Mouse (Mus musculus) cerebellum, postnatal 14 days (tissue): ENCODE measurements around the gene Blvrb.

Experiments used
- DNase-seq, 2 experiments: peaks; one replicate each; pipeline ENCODE4 v3.0.0; 2021; ENCODE audit warnings: mixed read lengths in 2 of 2

The Blvrb gene

GRCm38 (mm10) chr7:27449256-27449862, 1.6 kb downstream of the Blvrb start:
- peak; percentile 87 to 94 for DNase-seq

DNA sequence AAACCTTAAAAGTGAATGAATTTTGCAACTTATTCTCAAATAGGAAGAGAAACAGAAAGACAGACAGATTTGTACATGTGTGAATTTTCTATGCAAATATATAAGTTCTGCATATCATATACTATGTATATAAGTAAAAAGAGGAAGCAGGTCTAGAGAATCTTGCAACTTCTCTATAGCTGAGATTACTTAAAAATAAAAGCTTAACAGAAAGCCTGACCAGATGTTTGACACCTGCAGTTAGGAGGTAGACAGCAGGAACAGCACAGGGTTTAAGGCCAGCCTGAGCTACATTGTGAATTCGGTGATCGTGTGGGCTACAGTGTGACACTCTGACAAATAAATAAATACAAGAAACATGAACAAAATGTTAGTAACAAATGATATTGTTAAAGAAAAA, 3.6 kb downstream of the Blvrb start:
- no peak for DNase-seq

GRCm38 (mm10) chr7:27452206-27452770, 4.5 kb downstream of the Blvrb start:
- no peak for DNase-seq

GRCm38 (mm10) chr7:27454461-27455121, 6.8 kb downstream of the Blvrb start:
- no peak for DNase-seq

DNA sequence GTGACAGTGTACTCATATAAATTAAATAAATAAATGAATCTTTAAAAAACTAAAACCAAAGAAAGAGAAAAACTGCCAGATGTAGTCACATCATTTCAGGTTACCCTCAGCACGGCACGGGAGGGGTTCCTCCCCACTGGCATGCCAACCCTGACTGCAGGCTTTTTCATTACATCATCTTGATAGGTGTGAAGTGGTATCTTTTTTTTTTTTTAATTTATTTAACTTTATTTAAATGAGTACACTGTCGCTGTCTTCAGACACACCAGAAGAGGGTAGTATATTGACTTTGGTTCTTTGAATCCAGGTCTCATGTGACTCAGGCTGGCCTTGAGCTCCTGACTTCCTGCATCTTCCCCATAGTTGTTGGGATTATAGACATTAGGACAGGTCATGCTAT, 7.5 kb downstream of the Blvrb start:
- DNase-seq: no peak

- no peak for DNase-seq
Observed at GRCm38 (mm10) chr7:27458614-27459013, 10.8 kb downstream of the Blvrb start.

DNA sequence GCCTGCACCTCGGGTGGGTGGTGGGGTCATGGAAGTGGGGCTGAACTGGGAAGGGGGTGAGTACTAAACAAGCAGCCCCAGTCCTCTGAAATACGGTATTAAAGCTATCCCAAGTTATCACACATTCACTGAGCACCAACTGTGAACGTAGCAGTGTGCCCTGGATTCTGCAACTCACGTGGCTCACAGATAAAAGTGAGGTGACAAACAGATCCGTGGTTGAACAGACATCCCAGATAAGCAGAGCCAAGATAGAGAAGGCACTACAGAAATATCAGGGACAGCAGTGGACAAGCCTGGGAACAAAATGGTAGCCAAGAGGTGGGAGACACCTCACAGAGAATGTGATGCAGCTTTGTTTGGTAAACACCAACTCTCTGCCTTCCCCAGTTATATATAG, 11.9 kb downstream of the Blvrb start:
- no peak for DNase-seq

- DNase-seq: no peak
Observed at GRCm38 (mm10) chr7:27460477-27460876, 12.7 kb downstream of the Blvrb start.

DNA sequence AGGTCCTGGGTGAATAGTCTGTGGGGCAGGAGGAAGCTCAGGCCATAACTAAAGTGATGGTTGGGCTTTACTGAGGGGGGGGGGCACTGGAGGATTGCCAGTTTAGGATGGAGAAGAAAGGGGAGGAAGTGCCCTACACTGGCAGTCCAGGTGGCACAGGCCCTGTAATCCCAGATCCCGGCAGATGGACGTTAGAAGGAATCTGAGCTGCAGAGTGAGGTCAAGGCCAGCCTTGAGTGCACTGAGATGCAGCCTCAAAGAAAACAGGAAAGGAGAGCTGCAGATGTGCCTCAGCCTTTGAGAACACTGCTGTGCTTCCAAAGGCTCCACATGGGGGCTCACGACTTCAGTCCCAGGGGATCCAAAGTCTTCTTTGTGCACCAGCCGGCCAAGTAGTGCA, 19.9 kb downstream of the Blvrb start:
- DNase-seq: peak; percentile 39 to 66

DNA sequence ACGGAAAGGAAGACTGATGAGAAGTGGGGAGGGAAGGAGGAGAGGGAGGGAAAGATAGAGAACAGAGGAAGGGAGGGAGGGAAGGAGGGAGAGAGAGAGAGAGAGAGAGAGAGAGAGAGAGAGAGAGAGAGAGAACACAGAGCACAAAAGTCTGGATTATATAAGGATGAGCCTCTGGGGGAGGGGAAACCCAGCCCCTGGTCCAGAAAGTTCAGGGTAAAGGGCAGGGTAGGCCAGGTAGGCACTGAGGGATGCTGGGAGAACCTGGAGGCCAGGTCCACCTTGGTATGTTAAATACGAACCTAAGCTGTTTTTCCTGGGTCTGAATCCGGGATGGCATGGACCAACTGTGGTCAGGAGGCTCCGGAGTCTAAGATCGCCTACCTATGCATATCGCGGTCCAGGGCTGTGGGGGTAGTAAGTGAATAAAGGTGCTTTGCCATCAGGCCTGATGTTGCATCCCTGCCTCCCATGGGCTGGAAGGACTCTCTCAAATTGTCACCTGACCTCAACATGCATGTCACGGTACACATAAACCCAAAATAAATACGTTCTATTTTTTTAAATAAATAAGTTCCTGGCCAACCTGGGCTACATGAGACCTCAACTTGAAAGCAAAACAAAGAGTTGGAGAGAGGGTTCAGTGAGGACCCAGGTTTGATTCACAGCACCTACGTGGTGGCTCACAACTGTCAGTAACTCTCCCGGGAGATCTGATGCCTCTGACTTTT, 23.8 kb downstream of the Blvrb start:
- DNase-seq: no peak

- DNase-seq: peak in 1 of 2 experiments; percentile 28
Observed at GRCm38 (mm10) chr7:27472596-27472995, 24.8 kb downstream of the Blvrb start.

GRCm38 (mm10) chr7:27473156-27473834, 25.5 kb downstream of the Blvrb start, which contains the start of gene Sertad3:
Gene Sertad3 (plus strand): TSS chr7:27473768.
- peak; percentile 100 for DNase-seq

DNA sequence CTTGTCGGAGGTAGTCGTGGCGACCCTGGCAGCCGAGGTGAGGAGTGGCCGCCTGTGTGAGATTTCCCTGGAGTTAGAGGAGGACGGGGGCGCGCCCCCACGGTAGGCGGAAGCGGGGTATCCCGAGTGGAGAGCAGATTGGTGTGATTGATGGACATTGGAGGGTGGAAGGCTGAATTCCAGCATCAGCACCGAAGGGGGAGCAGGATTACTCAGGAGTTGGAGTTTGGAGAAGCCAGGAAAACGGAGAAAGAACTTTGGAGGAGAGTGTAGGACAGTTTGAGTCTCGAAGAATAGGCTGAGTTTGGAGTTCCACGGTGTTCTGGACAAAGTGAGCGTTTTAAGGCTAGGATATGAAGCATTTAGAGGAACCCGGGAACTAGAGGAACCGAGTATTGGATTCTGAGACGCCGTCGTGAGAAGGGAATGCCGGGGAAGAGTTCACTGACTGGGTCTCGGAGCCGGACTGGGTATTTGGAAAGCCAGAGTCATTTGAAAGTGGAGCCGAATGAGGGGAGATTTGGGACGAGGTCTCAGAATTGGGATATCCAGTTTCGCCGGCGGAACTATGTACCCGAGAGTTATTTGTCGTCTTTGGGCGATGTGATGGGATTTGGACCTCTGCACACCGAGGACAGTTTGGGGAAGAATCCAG, 26.2 kb downstream of the Blvrb start:
- DNase-seq: no peak

- peak; percentile 98 for DNase-seq
Observed at GRCm38 (mm10) chr7:27474490-27474954, 26.7 kb downstream of the Blvrb start.

- no peak for DNase-seq
Observed at GRCm38 (mm10) chr7:27475596-27475995, 27.8 kb downstream of the Blvrb start.

- DNase-seq: no peak
Observed at GRCm38 (mm10) chr7:27476098-27476635, 28.4 kb downstream of the Blvrb start.

GRCm38 (mm10) chr7:27478561-27478960, 30.8 kb downstream of the Blvrb start:
- DNase-seq: no peak

DNA sequence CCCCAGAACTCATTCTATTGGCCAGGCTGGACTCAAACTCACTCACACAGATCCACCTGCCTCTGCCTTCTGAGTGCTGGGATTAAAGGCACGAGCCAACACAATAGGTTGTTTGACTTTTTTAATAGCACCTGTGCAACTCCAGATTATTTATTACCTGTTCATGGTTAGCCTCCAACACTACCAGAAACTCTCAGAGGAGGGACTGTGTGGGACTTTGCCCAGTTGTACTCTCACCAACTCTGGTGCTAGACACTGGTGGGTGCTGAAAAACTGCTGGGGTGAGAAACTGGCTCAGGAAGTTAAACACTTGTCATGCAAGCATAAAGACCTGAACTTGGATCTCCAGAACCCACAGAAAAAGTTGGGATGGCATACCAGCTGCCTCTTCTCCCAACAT, 32.0 kb downstream of the Blvrb start:
- no peak for DNase-seq

DNA sequence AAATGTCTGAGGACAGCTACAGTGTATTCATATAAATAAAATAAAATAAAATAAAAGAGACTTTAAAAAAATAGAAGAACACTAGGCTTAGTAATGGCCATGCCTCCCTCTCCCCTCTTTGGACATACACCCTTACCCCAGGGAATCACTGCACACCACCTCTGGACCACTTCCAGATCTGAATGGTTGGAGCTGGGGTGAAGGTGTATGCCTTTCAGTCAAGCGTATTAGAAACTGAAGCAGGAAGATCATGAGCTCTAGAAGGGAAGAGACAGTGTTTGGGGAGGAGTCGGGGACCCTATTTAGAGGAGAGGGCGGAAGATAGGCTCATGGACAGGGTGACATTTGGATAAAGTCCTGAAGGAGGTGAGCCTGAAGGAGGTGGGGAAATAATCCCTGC, 32.7 kb downstream of the Blvrb start:
- DNase-seq: no peak

GRCm38 (mm10) chr7:27480927-27481626, 33.3 kb downstream of the Blvrb start:
- DNase-seq: no peak

DNA sequence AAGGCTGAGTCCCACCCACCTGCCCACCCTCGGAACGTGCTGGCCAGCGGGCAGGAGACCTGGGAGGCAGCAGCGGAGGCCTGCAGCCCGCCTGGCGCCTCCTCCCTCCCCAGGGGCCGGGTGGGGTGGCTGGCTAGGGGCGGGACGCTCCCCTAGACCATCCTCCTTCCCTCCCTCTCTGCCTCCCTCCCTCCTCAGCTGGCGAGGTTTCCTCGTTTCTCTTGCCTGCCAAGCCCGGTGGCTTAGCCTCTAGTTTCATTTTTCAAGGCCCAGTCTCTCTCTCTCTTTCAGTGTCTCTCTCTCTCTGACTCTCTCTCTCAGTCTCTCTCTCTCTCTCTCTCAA, 33.8 kb downstream of the Blvrb start:
- DNase-seq: peak; percentile 72 to 76

DNA sequence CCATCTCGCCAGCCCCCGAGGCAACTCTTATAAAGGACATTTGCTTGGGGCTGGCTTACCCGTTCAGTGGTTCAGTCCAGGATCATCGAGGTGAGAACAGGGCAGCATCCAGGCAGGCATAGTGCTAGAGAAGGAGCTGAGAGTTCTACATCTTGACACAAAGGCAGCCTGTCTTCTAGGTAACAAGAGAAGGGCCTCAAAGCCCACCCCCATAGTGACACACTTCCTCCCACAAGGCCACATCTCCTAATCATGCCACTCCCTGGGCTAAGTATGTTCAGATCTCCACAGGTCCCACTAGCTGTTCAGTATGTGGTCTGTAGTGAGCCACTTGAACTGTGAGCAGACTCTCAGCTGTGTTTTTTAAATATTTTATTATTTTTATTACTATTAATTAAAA, 36.1 kb downstream of the Blvrb start:
- DNase-seq: no peak
